Mouse (Mus musculus): ENCODE results near the gene Calcrl. TPM values are rescaled to one million over a fixed set of nuclear protein-coding genes. Genes with fewer than 3 reads are reported as not detected.
"Not testable (repeated sequence)": the region's sequence is repeated elsewhere in the genome, so short reads cannot be mapped to it uniquely, and the experiment has no call there.

Calcrl gene
- polyA plus RNA-seq, 1 experiment: 0.08 TPM

GRCm38 (mm10) chr2:84396557-84396956 is 28.7 kb downstream of the Calcrl start:
- no peaks in the 10 kb centered on the region for H3K9me3 ChIP-seq
- H3K4me1 ChIP-seq: peaks cover 17% of the 10 kb centered on the region
- TF ChIP-seq FLI1 (IDR thresholded peaks at IDR 0.05; ENCODE audit: low read length) (no peak), GATA1 (IDR thresholded peaks at IDR 0.05; ENCODE audit: borderline replicate concordance, low read length) (no peak)
- no peak overlapping the region for H3K4me3 ChIP-seq (replicated peaks)
- no peaks in the 10 kb centered on the region for H3K27me3 ChIP-seq (replicated peaks)
- peaks cover 2% of the 10 kb centered on the region for H3K36me3 ChIP-seq (replicated peaks; ENCODE audit: low read length)

- Histone ChIP-seq H3K4me1 (peaks cover 28% of the 10 kb centered on the region), H3K4me3 (replicated peaks) (no peak overlapping the region), H3K36me3 (replicated peaks; ENCODE audit: low read length) (peaks cover 2% of the 10 kb centered on the region), H3K27me3 (replicated peaks) (no peaks in the 10 kb centered on the region), H3K9me3 (no peaks in the 10 kb centered on the region)
- TF ChIP-seq GATA1 (IDR thresholded peaks at IDR 0.05; ENCODE audit: borderline replicate concordance, low read length) (no peak; the same call in 2 of the 3 replicates), FLI1 (IDR thresholded peaks at IDR 0.05; ENCODE audit: low read length) (no peak)
These were observed 32.0 kb downstream of the Calcrl start for GRCm38 (mm10) chr2:84393236-84393635.

- no peaks in the 10 kb centered on the region for H3K36me3 ChIP-seq (replicated peaks; ENCODE audit: low read length)
- peaks cover 33% of the 10 kb centered on the region for H3K4me1 ChIP-seq
- H3K9me3 ChIP-seq: no peaks in the 10 kb centered on the region
- H3K27me3 ChIP-seq (replicated peaks): no peaks in the 10 kb centered on the region
- H3K4me3 ChIP-seq (replicated peaks): no peak overlapping the region
- TF ChIP-seq GATA1 (IDR thresholded peaks at IDR 0.05; ENCODE audit: borderline replicate concordance, low read length) (no peak), FLI1 (IDR thresholded peaks at IDR 0.05; ENCODE audit: low read length) (no peak)
These were observed 36.1 kb downstream of the Calcrl start for GRCm38 (mm10) chr2:84389075-84389474.

DNA sequence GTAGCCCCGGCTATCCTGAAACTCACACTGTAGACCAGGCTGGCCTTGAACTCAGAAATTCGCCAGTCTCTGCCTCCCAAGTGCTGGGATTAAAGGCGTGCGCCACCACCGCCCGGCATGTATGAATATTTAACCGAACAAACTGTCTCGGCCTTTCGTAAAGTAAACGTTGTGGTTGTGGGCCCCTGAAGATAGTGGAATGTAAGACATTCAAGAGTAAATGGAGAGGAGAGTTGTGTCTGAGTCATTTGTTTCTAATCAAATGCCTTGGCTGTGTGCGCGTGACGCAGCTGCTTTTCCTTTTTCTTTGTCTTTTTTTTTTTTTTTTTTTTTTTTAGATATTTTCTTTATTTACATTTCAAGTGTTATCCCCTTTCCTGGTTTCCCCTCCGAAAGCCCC is 36.7 kb downstream of the Calcrl start:
- H3K9me3 ChIP-seq; H3K27me3 ChIP-seq (replicated peaks); H3K36me3 ChIP-seq (replicated peaks; ENCODE audit: low read length); H3K4me3 ChIP-seq (replicated peaks): not testable (repeated sequence)
- H3K4me1 ChIP-seq: peaks cover 28% of the 10 kb centered on the region

- TF ChIP-seq FLI1 (IDR thresholded peaks at IDR 0.05; ENCODE audit: low read length) (no peak), GATA1 (IDR thresholded peaks at IDR 0.05; ENCODE audit: borderline replicate concordance, low read length) (no peak)
- no peaks in the 10 kb centered on the region for H3K27me3 ChIP-seq (replicated peaks)
- peaks cover 23% of the 10 kb centered on the region for H3K4me1 ChIP-seq
- no peaks in the 10 kb centered on the region for H3K9me3 ChIP-seq
- no peaks in the 10 kb centered on the region for H3K36me3 ChIP-seq (replicated peaks; ENCODE audit: low read length)
- no peak overlapping the region for H3K4me3 ChIP-seq (replicated peaks)
These were observed 37.2 kb downstream of the Calcrl start for GRCm38 (mm10) chr2:84388023-84388416.

- TF ChIP-seq FLI1 (IDR thresholded peaks at IDR 0.05; ENCODE audit: low read length): no peak
- TF ChIP-seq GATA1 (IDR thresholded peaks at IDR 0.05; ENCODE audit: borderline replicate concordance, low read length): no peak
- Histone ChIP-seq H3K4me1 (peaks cover 17% of the 10 kb centered on the region), H3K27me3 (replicated peaks) (no peaks in the 10 kb centered on the region), H3K9me3 (no peaks in the 10 kb centered on the region), H3K4me3 (replicated peaks) (no peak overlapping the region), H3K36me3 (replicated peaks; ENCODE audit: low read length) (no peaks in the 10 kb centered on the region)
These were observed 37.7 kb downstream of the Calcrl start for GRCm38 (mm10) chr2:84387394-84388022.

DNA sequence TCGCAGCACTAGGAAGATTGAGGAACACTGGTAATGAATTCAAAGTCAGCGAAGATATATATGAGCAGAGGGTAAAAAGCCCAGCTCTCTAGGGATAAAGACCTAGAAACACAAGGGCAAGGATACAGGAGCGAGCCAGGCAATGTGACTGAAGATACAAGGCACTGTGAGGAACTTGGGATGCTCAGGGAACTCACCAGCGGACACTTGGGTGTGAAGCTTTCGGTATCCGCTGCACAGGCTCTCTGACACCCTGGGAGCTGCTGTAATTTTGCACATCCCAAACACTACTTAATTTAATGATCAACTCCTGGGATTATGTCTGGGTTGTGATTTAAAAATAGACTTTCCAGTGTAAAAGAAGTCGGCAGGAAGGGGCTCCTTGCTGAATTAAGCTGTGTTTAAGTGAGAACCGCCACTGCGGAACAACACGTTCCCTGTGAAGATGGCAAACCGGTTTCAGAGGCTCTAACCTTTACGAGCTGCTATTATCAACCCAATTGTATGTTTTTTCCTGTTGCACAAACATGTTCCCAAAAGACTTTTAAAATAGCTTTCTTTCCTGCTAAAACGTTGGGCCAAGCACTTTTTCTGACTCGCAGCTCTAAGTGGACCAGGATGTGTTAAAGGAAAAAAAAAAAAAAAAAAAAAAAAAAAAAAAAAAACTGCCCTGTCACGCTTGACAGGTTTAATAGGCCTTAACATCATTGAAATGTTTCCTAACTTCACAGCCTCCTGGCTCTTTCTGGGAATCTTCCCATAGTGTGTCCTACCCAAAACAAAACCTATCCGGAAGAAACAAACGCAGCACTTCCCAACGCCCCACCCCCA is 38.4 kb downstream of the Calcrl start:
- Histone ChIP-seq H3K27me3 (replicated peaks) (no peaks in the 10 kb centered on the region), H3K4me1 (peaks cover 17% of the 10 kb centered on the region), H3K4me3 (replicated peaks) (no peak overlapping the region), H3K9me3 (no peaks in the 10 kb centered on the region), H3K36me3 (replicated peaks; ENCODE audit: low read length) (no peaks in the 10 kb centered on the region)
- TF ChIP-seq FLI1 (IDR thresholded peaks at IDR 0.05; ENCODE audit: low read length) (no peak), GATA1 (IDR thresholded peaks at IDR 0.05; ENCODE audit: borderline replicate concordance, low read length) (no peak)

DNA sequence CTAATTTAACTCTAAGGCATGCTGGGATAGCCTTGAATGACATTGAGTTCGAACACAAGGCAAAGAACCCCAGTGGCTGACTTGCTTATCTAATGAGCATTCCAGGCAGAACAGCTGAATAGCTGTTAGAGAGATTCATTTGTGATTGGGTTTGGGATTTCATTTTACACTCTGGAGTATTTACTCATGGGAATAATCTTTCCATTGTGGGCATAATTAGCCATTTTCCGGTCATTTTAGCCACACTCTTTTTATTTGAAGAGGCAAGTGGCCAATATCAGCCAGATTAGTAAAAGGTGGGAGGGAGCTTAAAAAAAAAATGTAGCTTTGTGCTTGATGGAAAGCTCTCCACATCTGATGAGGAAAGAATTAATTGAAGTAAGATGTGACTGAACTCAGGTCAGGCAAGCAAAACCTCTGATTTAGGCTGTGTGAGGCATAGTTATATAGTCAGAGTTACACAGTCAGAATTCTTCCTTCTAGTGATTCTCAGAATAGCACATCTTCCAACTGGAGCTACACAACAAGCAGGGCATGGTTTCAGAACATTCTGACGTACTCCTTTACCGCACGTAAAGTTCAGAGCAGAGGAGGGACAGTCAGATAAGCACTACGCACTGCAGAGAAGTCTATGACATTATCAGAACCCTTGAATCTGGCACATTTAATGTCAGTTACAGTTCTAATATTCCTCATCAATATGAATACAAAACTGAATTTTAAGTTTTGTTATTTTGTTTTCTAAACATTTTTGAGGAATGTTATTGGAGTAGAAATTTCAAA is 40.1 kb downstream of the Calcrl start:
- no peak for TF ChIP-seq FLI1 (IDR thresholded peaks at IDR 0.05; ENCODE audit: low read length)
- no peak for TF ChIP-seq GATA1 (IDR thresholded peaks at IDR 0.05; ENCODE audit: borderline replicate concordance, low read length)
- Histone ChIP-seq H3K9me3 (no peaks in the 10 kb centered on the region), H3K36me3 (replicated peaks; ENCODE audit: low read length) (peaks cover 3% of the 10 kb centered on the region), H3K4me3 (replicated peaks) (no peak overlapping the region), H3K27me3 (replicated peaks) (no peaks in the 10 kb centered on the region), H3K4me1 (peaks cover 17% of the 10 kb centered on the region)

DNA sequence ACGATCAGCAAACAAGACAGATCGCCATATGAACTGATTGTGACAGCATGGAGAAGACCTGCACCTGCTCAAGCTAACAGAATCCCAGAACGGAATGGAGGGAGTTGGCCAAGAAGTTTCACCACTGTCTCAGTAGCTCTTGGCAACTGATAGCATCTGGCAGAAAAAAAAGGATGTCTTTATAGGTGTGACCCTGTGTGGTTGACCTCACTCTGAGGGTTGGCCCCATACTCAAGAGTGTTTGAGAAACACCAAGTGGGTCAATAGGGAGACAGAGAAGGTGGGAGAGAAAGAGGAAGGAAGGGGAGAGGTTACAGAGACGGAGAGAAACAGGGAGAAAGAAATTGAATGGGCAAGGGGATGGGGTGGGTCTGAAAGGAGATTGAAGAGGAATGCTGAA is 41.4 kb downstream of the Calcrl start:
- TF ChIP-seq GATA1 (IDR thresholded peaks at IDR 0.05; ENCODE audit: borderline replicate concordance, low read length) (no peak), FLI1 (IDR thresholded peaks at IDR 0.05; ENCODE audit: low read length) (no peak)
- Histone ChIP-seq H3K27me3 (replicated peaks) (no peaks in the 10 kb centered on the region), H3K4me3 (replicated peaks) (no peak overlapping the region), H3K4me1 (peaks cover 9% of the 10 kb centered on the region), H3K9me3 (no peaks in the 10 kb centered on the region), H3K36me3 (replicated peaks; ENCODE audit: low read length) (peaks cover 3% of the 10 kb centered on the region)

DNA sequence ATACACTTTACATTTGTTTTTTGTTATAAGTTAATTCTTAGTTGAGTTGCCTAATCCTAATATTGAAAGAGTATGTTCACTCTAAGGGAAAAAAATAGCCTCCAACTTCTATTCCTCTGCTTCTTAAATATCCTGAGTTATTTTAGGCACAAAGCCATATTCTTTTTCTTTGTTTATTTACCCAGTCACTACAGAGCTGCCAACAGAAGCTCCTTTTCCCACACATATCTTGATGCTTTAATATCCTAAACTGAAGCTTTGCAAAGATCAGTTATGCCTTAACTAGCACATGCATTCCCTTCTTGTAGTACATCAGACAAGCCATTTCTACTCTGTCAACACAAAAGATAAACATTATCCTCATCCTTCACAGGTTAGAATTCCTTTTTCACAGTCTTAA is 42.7 kb downstream of the Calcrl start:
- TF ChIP-seq FLI1 (IDR thresholded peaks at IDR 0.05; ENCODE audit: low read length): no peak
- TF ChIP-seq GATA1 (IDR thresholded peaks at IDR 0.05; ENCODE audit: borderline replicate concordance, low read length): no peak
- H3K4me3 ChIP-seq (replicated peaks): no peak overlapping the region
- H3K9me3 ChIP-seq: no peaks in the 10 kb centered on the region
- no peaks in the 10 kb centered on the region for H3K4me1 ChIP-seq
- H3K27me3 ChIP-seq (replicated peaks): no peaks in the 10 kb centered on the region
- H3K36me3 ChIP-seq (replicated peaks; ENCODE audit: low read length): peaks cover 3% of the 10 kb centered on the region

Data from megakaryocyte, embryonic 14.5 days (primary cell).